Mouse (Mus musculus): Measurements from ENCODE around the gene Osbp2.

GRCm38 (mm10) chr11:3853031-3853430 lies 10.7 kb downstream of the Osbp2 start:
- TF ChIP-seq CHD2 (IDR thresholded peaks at IDR 0.05; ENCODE audit: low read depth, low read length) (no peak), MAFK (IDR thresholded peaks at IDR 0.05; ENCODE audit: insufficient read depth, low read depth, low read length) (no peak), ZNF384 (IDR thresholded peaks at IDR 0.05; ENCODE audit: low read depth, low read length) (no peak), HCFC1 (IDR thresholded peaks at IDR 0.05; ENCODE audit: borderline replicate concordance, insufficient read depth, low read length) (no peak), ZC3H11A (IDR thresholded peaks at IDR 0.05; ENCODE audit: borderline replicate concordance, low read depth, low read length) (no peak)

Data from ES-E14 (cell line).